Mouse (Mus musculus): ENCODE measurements around the gene Cnksr3.

Cnksr3 gene

GRCm38 (mm10) chr10:7103872-7104271 lies 108.2 kb downstream of the Cnksr3 start:
- DNase-seq (ENCODE audit: inconsistent age in 2 of 2, low spot score in 1 of 2): no peak

GRCm38 (mm10) chr10:7077971-7078370 lies 134.1 kb downstream of the Cnksr3 start:
- no peak for DNase-seq (ENCODE audit: inconsistent age in 2 of 2, low spot score in 1 of 2)

- DNase-seq (ENCODE audit: inconsistent age in 2 of 2, low spot score in 1 of 2): no peak
Measured at GRCm38 (mm10) chr10:7077389-7077808, 134.6 kb downstream of the Cnksr3 start.

GRCm38 (mm10) chr10:7076662-7077211 lies 135.3 kb downstream of the Cnksr3 start:
- no peak for DNase-seq (ENCODE audit: inconsistent age in 2 of 2, low spot score in 1 of 2)

DNA sequence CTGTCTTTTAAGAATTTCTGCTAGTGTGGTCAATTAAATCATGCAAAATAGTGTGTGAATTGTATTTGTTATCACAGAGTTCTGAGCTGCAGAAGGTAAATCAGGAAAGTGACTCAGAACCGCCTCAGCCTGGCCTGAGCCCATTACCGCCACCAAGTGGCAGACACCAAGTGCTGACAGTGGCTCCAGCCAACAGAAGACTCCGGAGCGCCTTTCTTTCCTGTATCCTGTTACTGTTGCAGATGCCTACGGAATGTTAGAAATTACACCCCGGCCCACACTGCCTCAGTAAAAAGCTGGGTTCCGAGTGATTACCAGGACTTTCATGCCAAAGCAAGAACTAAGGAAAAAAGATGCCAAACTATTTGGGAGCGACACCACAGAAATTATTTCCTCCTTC lies 135.8 kb downstream of the Cnksr3 start:
- DNase-seq (ENCODE audit: inconsistent age in 2 of 2, low spot score in 1 of 2): peak; percentile 67 to 88

DNA sequence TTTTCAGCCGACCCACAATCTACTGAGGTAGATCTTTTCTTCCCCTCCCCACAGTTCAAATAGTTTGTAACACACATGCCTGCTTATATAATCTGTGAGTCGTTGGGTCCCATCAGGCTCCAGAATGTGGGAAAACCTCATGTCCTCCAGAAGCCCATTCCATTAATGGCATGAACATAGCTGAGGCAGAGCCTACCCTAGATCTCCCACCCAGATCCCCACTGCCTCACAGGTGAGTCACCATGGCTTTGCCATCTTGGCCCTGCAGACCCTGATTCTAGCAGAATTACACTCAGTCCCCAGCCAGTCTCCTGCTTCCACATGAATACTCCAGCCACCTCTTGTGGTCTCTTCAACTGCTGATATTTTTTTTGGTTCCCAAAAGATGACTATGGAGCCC lies 136.4 kb downstream of the Cnksr3 start:
- DNase-seq (ENCODE audit: inconsistent age in 2 of 2, low spot score in 1 of 2): no peak

DNA sequence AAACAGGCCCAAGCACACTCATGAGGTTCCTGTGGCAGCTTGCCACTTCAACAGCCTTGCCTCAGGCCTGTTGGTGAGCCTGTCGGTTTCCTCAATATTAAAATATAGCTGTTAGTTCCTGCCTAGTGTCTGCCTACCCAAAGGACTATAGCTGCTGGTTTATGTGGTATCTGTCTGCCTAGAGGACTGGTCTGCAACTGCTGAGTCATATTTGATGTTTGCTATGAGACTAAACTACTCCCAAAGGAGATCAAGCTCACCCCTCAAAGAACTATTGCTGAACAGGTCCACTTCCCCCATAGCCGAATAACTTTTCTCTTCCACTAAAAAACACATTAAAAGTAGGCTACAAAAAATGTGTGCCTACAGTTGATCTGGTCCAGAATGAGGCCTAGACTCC lies 137.8 kb downstream of the Cnksr3 start:
- DNase-seq (ENCODE audit: inconsistent age in 2 of 2, low spot score in 1 of 2): no peak

DNA sequence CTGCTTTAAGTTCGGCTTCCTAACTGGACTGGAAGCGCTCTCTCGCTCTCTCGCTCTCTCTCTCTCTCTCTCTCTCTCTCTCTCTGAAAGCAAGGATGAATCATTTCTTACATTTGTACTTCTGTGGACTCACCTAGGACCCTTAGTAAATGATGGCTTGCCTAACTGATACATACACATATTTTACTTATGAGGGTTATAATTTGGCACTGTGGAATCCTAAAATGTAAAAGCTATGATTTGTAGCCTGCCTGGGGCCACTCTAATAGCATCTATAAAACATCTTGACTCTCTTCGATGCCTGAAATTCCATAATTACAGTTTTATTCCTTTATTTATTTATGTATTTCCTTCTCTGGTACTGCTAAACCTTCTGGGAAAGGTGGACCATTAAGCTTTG lies 141.1 kb downstream of the Cnksr3 start:
- no peak for DNase-seq (ENCODE audit: inconsistent age in 2 of 2, low spot score in 1 of 2)

- DNase-seq (ENCODE audit: inconsistent age in 2 of 2, low spot score in 1 of 2): no peak
Measured at GRCm38 (mm10) chr10:7070100-7070835, 141.8 kb downstream of the Cnksr3 start.

- no peak for DNase-seq (ENCODE audit: inconsistent age in 2 of 2, low spot score in 1 of 2)
Measured at GRCm38 (mm10) chr10:7069090-7069489, 142.9 kb downstream of the Cnksr3 start.
